Mouse (Mus musculus): Measurements from ENCODE around the gene Cldn11. TPM values are rescaled to one million over a fixed set of nuclear protein-coding genes. Genes with fewer than 3 reads are reported as not detected.

Cldn11 gene
- polyA plus RNA-seq (2012; rRNA removed; ENCODE audit: low replicate concordance) = 0.54 and 1.1 TPM in 2 replicates

DNA sequence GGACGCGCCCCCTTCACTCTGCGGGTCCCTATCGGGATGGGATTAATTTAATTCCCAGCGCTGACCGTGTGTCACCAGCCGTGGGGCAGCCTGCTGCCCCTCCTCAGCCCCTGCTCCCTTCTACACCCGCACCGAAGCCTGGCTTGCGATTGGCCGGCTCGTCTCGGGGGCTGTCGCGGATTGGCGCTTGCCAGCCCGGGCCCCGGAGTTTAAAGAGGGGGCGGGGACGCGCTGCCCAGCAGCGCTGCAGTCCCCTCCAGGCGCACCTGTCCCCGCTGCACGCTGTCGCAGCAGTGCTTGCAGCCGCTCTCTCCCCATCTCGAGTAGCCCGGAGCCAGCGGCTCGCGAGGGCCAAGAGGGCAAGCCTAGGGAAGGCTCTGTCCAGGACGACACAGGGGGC is at the start of gene Cldn11:
Gene Cldn11, plus strand, starts transcription at position 215 of the 400 bp plus-strand sequence.

Other genes starting within 250 kb of the Cldn11 start
- gene Phc3, start 180.5 kb upstream of the Cldn11 start, polyA plus RNA-seq (2012; rRNA removed; ENCODE audit: low replicate concordance) = 17.6 and 34.5 TPM in 2 replicates
- 28.2 and 34.3 TPM in 2 replicates for gene Prkci, start 154.2 kb upstream of the Cldn11 start, polyA plus RNA-seq (2012; rRNA removed; ENCODE audit: low replicate concordance)
- gene Skil, start 54.9 kb upstream of the Cldn11 start, polyA plus RNA-seq (2012; rRNA removed; ENCODE audit: low replicate concordance) = 5.0 and 12.0 TPM in 2 replicates
- gene Slc7a14, start 160.5 kb downstream of the Cldn11 start, polyA plus RNA-seq (2012; rRNA removed; ENCODE audit: low replicate concordance) = not detected in 2 replicates